Mouse (Mus musculus): ENCODE results near the gene Aip.

- TF ChIP-seq EP300 (IDR thresholded peaks at IDR 0.05; ENCODE audit: low read depth), result no peak
- peak; percentile 87 for TF ChIP-seq CTCF (IDR thresholded peaks at IDR 0.05; ENCODE audit: low read depth)
Measured at GRCm38 (mm10) chr19:4125741-4126696, at the start of gene Aip.

All from liver, postnatal 0 days (tissue).